Mouse (Mus musculus) ovary, postnatal 14 days (tissue): Measurements from ENCODE around the gene Rps27rt.
A peak's percentile ranks its signal among the peaks of the same experiment; 100 is the strongest.
"Not testable (repeated sequence)": the region's sequence is repeated elsewhere in the genome, so short reads cannot be mapped to it uniquely, and the experiment has no call there.

Source experiments
- DNase-seq: peaks from one replicate; pipeline ENCODE4 v3.0.0; 2022; ENCODE audit warnings: low spot score

The Rps27rt gene

DNA sequence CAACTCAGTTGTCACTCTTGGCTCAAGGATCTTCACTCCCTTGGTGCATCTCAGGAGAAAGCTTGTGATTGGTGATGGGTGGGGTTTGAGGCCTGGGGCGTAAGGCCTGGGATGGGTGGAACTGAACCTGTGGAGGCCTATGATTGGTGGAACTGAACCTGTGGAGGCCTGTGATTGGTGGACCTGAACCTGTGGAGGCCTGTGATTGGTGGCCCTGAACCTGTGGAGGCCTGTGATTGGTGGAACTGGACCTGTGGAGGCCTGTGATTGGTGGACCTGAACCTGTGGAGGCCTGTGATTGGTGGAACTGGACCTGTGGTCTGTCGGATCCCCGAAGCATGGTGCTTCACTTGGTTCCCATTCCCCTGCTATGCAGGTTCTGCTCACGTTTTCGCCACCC, 3.2 kb upstream of the Rps27rt start:
- no peak for DNase-seq

DNA sequence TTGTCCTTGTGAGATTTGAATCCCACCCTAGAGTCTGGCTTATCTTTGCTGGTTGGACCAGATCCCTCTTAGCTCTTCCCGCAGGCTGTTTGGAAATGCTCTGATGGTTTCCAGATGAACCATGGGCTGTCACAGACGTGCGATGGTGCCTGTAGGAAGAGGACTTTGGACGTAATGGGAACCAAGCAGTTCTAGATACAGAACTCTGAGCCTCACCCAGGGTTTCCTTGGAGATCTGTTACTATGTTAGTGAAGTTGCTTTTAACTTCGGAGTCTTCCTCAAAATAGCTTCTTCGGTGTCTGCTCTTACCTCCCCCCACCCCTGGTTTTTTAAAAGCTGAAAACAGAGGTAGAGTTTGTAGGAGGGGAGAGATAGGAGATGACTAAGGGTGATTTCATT, 2.6 kb downstream of the Rps27rt start:
- no peak for DNase-seq

DNA sequence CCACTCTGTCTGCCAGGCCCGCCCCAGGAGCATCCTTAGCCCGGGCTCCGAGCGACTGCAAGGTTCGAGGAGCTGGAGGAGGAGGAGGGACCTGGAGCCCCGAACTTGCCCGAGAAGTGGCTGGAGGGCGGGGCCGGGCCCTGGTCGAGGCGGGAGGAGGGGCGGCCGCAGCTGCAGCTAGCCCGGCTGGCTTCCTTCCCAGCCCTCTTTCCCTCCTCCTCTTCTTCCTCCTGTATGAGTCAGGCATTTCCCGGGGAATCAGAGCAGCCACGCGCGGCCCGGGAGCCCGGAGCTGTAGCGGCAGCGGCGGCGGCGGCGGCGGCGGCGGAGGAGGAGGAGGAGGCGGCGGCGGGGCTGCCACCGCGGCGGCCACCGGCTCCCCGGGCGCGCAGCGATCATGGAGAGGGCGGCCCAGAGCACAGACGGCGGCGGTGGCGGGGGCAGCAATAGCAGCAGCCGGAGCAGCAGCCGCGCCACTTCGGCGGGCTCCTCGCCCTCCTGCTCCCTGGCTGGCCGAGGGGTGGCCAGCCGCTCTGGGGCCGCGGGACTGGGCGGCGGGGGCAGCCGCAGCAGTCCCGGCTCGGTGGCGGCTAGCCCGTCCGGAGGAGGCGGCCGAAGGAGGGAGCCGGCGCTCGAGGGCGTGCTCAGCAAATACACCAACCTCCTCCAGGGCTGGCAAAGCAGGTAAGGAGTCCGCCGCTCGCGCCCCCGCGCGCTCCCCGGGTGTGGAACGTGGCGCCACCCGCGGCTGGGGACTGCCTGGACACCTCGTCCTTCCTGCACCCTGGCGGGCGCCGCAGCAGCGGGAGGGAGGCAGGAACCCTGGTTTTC, 4.0 kb downstream of the Rps27rt start, which contains the start of gene Osbpl10:
Gene Osbpl10, plus strand, starts transcription at position 289 of the 831 bp plus-strand sequence.
- DNase-seq: peak; percentile 70

DNA sequence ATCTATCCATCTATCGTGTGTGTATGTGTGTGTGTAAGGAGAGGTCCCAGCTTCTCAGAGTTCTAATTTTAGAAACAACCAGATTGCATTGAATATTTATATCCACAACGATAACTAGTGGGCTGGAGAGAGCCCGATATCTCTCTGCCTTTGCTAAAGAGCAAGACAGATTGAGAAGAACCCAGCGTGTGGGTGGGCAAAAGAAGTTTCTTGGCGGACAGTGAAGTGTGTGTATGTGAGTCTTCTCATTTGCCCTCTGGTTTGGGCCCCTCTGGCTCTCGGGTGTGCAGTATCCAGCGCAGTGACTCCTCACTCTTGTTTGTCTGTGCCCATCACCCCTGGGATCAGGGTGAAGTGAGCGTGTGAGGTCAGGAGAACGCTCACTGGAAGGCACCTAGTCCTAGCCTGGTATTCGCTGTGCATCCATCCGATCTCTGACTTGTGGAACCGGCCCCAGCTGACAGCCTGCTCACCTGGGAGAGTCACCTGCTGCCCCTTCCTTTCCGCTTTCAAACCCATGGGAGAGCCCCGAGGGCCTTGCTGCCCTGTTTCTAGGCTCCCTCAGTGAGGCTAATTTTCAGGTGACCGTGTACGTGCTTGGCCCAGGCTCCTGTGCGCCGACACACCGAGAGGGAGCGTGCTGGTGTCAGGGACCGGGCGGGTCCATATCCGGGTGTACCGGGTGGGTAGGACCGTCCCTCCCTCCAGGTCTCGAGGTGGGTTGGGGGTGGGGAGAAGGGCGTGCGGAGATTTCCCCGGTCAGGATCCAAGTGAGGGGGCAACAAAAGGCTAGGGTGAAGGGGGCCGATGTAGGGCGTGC, 4.9 kb downstream of the Rps27rt start:
- no peak for DNase-seq

DNA sequence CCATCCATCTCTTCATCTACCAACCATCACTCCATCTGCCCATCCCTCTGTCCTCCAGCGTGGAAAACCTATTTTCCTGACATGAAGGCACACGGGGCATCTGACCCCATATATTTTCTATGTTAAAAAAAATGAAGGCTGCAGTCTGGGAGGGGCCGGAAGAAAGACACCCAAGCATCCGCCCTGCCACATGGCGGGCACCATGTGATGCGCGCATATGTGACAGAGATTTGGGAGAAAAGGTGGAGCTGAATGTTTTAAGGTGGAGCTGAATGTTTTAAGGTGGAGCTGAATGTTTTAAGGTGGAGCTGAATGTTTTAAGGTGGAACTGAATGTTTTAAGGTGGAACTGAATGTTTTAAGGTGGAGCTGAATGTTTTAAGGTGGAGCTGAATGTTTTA, 16.3 kb downstream of the Rps27rt start:
- DNase-seq: not testable (repeated sequence)

DNA sequence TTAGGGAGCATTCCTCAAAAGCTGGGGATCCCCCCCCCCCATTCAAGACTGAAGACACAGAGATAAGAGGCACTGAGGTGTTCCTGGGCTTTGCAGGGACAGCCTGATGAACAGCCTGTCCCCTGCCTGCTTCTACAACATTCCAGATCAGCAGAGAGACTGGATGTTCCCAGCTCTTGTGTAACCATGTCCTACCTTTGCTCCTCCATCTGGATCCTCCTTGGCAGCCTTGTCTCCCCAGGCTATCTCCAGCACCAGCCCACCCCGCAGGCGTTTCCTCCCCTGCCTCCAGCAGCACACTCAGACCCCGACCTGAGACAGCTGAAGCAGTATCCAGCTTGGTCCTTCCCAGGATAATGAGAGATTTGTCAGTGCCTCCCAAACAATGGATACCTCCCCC, 18.4 kb downstream of the Rps27rt start:
- no peak for DNase-seq

DNA sequence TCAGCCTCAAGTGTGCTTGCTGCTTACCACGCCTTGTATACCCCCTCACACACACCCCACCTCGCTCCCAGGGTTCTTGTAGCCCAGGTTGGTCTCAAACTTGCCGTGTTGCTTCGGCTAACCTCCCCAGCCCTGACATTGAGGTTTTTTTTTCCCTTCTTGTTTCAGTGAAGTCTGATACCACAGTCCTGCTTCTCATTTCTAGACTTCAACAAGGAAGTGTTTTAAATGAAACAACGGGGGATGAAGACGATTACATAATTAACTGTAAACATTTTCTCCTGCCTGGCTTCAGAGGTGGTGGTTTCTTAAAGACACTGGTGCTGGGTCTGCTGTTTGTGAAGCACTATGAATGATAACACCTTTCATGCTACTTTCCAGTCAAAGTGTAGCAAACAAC, 21.7 kb downstream of the Rps27rt start:
- DNase-seq: no peak

DNA sequence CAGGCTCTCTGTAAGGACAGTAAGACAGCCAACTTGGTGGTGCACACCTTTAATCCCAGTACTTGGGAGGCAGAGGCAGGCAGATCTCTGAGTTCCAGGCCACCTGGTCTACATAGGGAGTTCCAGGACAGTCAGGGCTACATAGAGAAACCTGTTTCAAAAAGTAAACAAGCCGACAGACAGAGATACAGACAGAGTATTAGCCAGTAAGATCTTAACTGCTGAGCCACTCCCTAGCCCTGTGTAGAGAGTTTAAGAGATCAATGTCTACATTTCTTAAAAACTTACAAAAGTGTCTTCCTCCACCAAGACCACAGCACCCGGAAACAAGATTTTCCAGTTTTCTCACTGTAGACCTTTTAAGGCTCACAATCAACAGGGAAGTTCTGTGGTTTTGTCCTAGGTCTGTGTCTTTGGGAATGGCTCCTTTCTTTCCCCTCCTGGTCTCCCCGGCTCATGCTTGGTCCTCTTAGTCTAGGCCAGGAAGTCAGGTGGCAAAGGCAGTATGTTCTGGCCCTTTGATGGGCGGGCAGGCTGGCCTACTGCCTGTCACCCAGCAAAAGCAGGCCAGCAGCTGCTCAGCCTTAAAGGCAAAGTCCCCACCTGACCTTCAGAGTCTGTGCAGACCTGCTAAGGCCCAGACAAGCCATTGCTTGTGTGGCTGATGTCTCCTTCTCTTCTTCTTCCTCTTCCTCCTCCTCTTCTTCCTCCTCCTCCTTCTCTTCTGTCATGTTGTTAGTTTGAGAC, 22.3 kb downstream of the Rps27rt start:
- no peak for DNase-seq

DNA sequence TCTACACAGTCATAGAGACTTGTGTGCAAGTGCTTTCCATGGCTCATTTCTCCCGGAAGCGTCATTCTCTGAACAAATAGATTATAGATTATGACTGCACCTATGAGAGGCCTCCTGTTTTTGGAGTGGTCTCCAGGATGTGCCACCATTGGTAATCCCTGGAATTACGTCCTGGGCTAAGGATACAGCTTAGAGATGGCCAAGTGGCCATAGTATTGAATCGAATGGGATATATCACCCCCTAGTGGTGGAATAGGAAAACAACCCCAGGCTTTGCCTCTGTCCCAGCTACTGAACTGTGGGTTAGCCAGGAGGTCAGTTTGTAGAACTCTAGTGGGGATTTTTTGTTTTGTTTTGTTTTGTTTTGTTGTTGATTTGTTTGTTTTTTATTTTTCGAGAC, 25.6 kb downstream of the Rps27rt start:
- peak; percentile 22 for DNase-seq

DNA sequence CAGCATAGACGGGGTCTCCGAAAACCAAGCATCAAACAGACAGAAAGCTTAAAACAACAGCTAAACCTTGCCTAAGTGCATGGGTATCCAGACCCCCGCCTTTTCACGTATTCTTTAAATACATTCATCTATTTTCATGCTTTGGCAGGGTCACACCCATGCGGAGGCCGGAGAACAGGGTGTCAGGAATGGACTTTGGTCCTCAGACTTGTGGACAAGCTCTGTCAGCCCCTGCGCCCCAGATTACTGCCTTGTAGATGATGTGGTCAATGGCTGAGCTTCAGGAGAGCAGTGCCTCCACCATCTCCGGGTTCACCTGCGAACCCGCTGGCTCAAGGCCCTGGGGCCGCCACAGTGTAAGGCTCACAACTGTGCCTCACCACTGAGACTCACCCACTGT, 27.2 kb downstream of the Rps27rt start:
- DNase-seq: no peak

DNA sequence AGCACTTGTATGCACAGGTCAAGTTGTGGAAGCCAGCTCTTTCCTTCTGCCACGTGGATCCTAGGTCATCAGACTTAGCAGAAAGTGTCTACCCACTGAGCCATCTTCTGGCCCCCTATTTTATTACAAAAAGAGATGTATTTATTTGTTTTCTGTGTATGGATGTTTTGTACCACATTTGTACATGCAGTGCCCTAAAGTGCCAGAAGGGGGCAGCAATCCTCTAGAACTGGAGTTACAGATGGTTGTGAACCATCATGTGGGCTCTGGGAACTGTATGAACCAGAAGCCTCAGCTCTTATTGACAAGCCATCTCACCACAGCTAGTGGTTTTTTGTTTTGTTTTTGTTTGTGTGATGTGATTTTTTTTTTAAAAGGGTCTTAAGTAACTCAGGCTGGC, 29.7 kb downstream of the Rps27rt start:
- DNase-seq: no peak

DNA sequence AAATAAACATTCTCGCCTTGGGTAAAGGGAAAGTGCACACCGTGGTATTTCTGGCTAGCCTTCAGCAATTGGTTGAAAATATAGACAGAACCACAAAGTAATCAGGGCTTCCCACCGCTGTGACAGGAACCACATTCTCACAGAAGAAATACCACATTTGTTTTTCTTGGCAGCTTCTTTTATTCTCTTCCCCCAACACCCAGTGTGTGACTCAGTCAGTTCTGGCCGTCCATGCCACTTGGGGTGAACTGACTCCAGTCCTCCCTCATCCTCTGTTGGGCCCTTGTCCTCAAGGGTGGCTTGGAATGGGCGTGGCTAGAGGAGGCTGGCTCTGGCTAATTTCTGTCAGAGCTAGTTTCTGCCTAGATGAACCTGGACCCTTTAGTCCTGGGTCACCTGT, 34.1 kb downstream of the Rps27rt start:
- no peak for DNase-seq

DNA sequence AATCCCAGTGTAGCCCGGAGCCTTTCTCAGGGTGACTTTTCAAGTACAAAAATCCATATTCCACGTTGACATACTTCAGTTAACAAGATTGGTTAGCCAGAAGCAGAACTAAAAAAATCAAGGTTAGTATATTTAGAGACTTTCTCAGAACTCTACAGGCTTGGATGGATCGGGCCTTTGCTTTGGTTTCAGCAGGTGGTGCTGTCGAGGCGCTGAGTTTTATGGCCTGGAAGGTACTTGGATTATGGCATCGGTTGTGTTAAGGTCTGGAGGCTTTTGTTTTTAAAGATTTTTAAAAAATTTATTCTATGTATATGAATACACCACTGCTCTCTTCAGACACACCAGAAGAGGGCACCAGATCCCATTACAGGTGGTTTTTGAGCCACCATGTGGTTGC, 37.0 kb downstream of the Rps27rt start:
- DNase-seq: no peak

DNA sequence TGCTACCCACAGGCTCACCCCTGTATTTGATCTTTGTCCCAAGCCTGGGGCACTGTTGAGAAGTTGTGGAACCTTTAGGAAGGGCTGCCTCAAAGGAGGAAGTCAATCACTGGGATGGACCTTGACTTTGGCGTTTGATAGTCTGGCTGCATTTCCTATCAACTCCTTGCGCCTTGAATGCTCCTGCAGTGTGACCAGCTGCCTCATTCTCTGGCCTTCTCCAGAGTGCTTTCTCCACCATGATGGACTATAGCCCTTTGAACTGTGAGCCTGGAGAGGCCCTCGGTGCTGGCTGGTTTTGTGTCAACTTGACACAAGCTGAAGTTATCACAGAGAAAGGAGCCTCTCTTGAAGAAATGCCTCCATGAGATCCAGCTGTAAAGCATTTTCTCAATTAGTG, 37.9 kb downstream of the Rps27rt start:
- DNase-seq: no peak

DNA sequence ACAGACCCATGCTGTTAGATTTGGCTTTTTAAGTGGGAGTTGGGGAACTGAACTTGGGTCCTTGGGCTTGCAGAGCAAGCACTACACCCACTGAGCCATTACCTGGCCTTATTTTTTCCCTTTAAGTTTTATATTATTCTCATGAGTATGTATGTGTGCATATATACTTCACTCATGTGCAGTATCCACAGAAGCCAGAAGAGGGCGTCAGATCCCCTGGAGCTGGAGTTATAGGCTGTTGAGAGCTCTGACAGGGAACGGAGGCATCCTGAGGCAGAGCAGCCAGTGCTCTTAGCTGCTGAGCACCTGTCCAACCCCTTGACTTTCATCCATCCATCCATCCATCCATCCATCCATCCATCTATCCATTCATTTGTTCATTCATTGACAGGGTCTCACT, 45.9 kb downstream of the Rps27rt start:
- DNase-seq: no peak

DNA sequence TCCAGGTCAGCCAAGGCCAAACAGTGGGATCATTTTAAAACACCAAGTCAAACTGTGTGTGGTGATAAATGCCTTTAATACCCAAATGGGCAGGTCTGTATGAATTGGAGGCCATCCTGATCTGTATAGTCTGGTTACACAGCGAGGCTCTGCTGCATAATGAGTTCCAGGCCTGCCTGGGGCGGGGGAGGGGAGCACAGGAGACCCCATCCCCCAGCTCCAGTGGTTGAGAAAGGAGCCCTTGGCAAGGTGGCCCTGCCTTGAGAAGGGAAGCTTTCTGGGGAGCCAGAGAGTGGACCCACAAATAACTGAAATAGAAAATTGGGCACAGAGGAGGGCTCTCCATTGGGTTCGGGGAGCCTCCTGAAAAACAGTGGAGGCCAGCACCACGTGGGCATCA, 47.2 kb downstream of the Rps27rt start:
- DNase-seq: no peak

DNA sequence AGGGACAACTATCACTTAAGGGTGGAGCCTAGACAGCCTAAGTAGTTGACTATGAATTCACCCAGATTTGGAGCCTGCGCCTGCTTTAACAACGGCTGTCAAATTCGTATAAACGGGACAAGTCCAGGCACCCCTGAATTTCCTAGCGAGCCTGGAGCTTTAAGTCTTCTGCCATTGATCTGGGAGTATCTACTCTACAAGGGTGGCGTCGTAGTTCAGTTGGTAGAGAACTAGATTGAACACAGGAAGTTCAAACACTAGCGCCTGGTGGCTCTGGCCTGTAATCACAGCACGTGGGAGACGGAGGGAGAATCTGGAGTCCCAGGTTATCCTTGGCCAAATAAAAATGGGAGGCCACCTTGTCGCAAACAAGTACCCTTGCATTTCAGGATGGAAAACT, 48.3 kb downstream of the Rps27rt start:
- DNase-seq: no peak

DNA sequence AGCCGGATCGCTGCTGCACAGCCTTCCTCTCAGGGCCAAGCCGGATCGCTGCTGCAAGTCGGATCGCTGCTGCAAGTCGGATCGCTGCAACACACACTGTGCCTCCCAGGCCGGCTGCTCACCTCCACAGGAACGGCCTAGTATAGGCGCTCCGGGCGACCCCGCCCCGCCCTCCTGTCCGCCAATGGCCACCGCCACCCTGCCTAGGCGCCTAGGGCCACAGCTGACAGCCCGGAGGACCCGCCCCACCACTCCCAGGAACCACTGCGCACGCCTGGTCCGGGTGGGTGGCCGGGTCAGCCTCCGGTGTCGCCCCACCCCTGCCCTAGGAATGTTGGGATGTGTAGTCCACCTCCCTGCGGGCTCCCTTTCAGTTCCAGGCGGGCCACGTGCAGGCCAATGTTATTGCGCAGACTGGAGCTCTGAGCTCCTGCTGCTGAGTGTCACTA, 48.8 kb downstream of the Rps27rt start, which contains the start of gene Gpd1l:
Gene Gpd1l, minus strand, starts transcription at position 265 of the 449 bp plus-strand sequence.
- DNase-seq: peak; percentile 91

DNA sequence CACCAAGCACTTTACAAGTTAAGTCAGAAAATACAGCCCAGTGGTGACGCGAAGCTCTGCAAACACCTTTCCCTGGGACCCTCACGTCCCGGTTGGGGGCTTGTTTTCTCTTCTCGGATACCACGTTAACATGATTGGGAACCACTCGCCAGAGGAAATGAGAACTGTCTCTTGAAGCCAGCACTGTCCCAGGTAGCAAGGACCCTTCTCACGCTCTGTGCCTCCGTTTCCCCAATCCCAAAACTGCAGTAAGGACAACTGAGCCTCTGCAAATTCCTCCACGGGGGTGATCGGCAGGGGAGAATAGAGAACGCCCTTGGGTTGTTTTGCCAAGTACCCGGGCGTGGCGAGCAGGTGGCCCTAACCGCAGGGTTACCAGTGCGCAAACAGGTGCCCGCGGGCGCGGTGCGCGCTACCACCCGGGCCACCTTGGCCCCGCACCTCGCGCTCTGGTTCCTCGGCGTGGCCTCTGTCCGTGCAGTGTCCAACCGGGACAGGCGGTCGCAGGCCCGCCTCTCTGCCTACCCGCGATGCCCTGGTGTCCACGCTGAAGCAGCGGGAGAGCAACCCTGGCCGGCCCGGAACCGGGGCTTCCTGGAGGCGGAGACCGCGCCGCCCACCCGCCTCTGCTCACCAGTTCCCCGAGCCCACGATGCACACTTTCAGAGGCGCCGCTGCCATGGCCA, 49.4 kb downstream of the Rps27rt start:
- DNase-seq: no peak

DNA sequence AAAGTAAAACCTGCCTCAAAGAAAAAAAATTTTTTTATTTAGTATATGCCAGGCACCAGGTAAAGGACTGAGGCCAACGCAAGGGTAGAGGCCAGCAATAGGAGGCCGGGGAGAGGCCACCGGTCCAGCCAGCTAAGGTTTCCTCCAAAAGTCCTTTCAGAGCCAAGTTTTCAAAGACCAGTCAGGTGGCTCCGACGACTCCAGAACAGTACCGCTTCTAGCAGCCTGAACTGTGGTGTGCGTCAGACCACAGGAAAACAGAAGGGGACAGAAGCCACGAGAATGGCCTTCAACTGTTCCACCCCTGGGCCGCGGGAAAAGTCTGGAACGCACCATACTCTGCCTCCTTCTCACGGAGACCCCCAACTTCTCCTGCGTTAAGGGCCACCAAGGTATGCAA, 49.9 kb downstream of the Rps27rt start:
- DNase-seq: no peak
